Mouse (Mus musculus) forebrain, embryonic 11.5 days (tissue): ENCODE measurements around the gene 1700061G19Rik. TPM values are rescaled to one million over a fixed set of nuclear protein-coding genes. Genes with fewer than 3 reads are reported as not detected.
"Not testable (repeated sequence)": the region's sequence is repeated elsewhere in the genome, so short reads cannot be mapped to it uniquely, and the experiment has no call there.

Experiments used
- ATAC-seq: fragments of 200-750 bp; cut with Nextera tagmentation; replicated peaks from 2 replicates; pipeline ENCODE4 v1.8.0; 2017; ENCODE audit warnings: moderate TSS enrichment; ENCODE audit not compliant: low FRiP score
- DNase-seq: peaks from one replicate; pipeline ENCODE4 v3.0.0-alpha.2; 2017; ENCODE audit warnings: low spot score
- H3K27ac ChIP-seq: fragments of 300-500 bp; sonication (generic); 2 replicates; pipeline ENCODE4 v1.5.1; 2014; ENCODE audit warnings: low read depth, low read length
- H3K27me3 ChIP-seq: fragments of 300-500 bp; sonication (generic); 2 replicates; pipeline ENCODE4 v1.6.1; 2014; ENCODE audit warnings: mild to moderate bottlenecking, low read length, mixed read lengths; ENCODE audit not compliant: control insufficient read depth, insufficient read depth
- H3K36me3 ChIP-seq: fragments of 300-500 bp; sonication (generic); 2 replicates; pipeline ENCODE4 v1.6.1; 2014; ENCODE audit warnings: mild to moderate bottlenecking, low read length, moderate library complexity, mixed read lengths; ENCODE audit not compliant: control insufficient read depth, insufficient read depth
- H3K4me1 ChIP-seq: fragments of 300-500 bp; sonication (generic); replicated peaks from 2 replicates; pipeline ENCODE4 v1.6.1; 2014; ENCODE audit warnings: low read length, mixed read lengths; ENCODE audit not compliant: control insufficient read depth, insufficient read depth
- H3K4me2 ChIP-seq: fragments of 300-500 bp; sonication (generic); 2 replicates; pipeline ENCODE4 v1.6.1; 2014; ENCODE audit warnings: low read depth, mild to moderate bottlenecking, low read length, moderate library complexity, mixed read lengths; ENCODE audit not compliant: severe bottlenecking
- H3K4me3 ChIP-seq: fragments of 300-500 bp; sonication (generic); 2 replicates; pipeline ENCODE4 v1.5.1; 2014; ENCODE audit warnings: low read depth, low read length
- H3K9ac ChIP-seq: fragments of 300-500 bp; sonication (generic); 2 replicates; pipeline ENCODE4 v1.6.1; 2014; ENCODE audit warnings: low read length
- H3K9me3 ChIP-seq: fragments of 300-500 bp; sonication (generic); 2 replicates; pipeline ENCODE4 v1.6.1; 2016; ENCODE audit warnings: low read length, mixed read lengths; ENCODE audit not compliant: control insufficient read depth
- WGBS: fragments of 180-500 bp; shearing (Covaris S2); extraction: QIAGEN DNeasy Blood & Tissue Kit; methylation state at CpG from one replicate; pipeline ENCODE4 v1.1.7; 2014; 5-methylcytosine and 5-hydroxymethylcytosine counted together
- polyA plus RNA-seq: library from polyadenylated mRNA; unstranded; fragments of >200 nt; fragmentation: Nextera tagmentation; extraction: Ambion mirVana; gene quantifications from 2 replicates; pipeline ENCODE4 v1.2.1, GENCODE M21; 2014

The 1700061G19Rik gene
- polyA plus RNA-seq, 1 experiment from 2014 or later = 0.53 TPM

GRCm38 (mm10) chr17:56897630-56898195 lies 22.4 kb downstream of the 1700061G19Rik start:
- 87% methylated on average over 7 of the region's 7 CpGs for WGBS
- no peaks in the 10 kb centered on the region for H3K27me3 ChIP-seq
- H3K27ac ChIP-seq = no peak overlapping the region
- ATAC-seq (peak; percentile 66), DNase-seq (peak; percentile 85)
- no peak overlapping the region for H3K4me2 ChIP-seq
- peaks cover 26% of the 10 kb centered on the region for H3K36me3 ChIP-seq
- H3K4me3 ChIP-seq = no peak overlapping the region
- 0 out of 2 replicates have a peak, but pooled peaks cover 4% of the 10 kb centered on the region for H3K4me1 ChIP-seq
- no peaks in the 10 kb centered on the region for H3K9me3 ChIP-seq
- no peak overlapping the region for H3K9ac ChIP-seq

- no peak for DNase-seq
- 84% methylated on average over 5 of the region's 5 CpGs for WGBS
- no peak for ATAC-seq
- Histone ChIP-seq H3K27ac (no peak overlapping the region), H3K9ac (no peak overlapping the region), H3K4me2 (no peak overlapping the region), H3K4me1 (no peaks in the 10 kb centered on the region), H3K9me3 (no peaks in the 10 kb centered on the region), H3K4me3 (no peak overlapping the region), H3K36me3 (peaks cover 29% of the 10 kb centered on the region), H3K27me3 (no peaks in the 10 kb centered on the region)
These were observed 27.4 kb downstream of the 1700061G19Rik start for GRCm38 (mm10) chr17:56902698-56903097.

GRCm38 (mm10) chr17:56906166-56906565 lies 30.9 kb downstream of the 1700061G19Rik start:
- H3K4me3 ChIP-seq = no peak overlapping the region
- ATAC-seq (no peak), DNase-seq (no peak)
- peaks cover 29% of the 10 kb centered on the region for H3K36me3 ChIP-seq
- H3K9me3 ChIP-seq = no peaks in the 10 kb centered on the region
- 95% methylated on average over 3 of the region's 3 CpGs for WGBS
- H3K4me1 ChIP-seq = no peaks in the 10 kb centered on the region
- no peak overlapping the region for H3K4me2 ChIP-seq
- no peak overlapping the region for H3K9ac ChIP-seq
- no peak overlapping the region for H3K27ac ChIP-seq
- no peaks in the 10 kb centered on the region for H3K27me3 ChIP-seq

GRCm38 (mm10) chr17:56907096-56907495 lies 31.8 kb downstream of the 1700061G19Rik start:
- Histone ChIP-seq H3K4me1 (no peaks in the 10 kb centered on the region), H3K27ac (no peak overlapping the region), H3K27me3 (no peaks in the 10 kb centered on the region), H3K9me3 (no peaks in the 10 kb centered on the region), H3K4me2 (no peak overlapping the region), H3K4me3 (no peak overlapping the region), H3K36me3 (peaks cover 20% of the 10 kb centered on the region), H3K9ac (no peak overlapping the region)
- WGBS = 96% methylated on average over 5 of the region's 5 CpGs
- ATAC-seq (no peak), DNase-seq (no peak)

- Histone ChIP-seq H3K9ac (no peak overlapping the region), H3K4me2 (no peak overlapping the region), H3K9me3 (no peaks in the 10 kb centered on the region), H3K27me3 (no peaks in the 10 kb centered on the region), H3K4me3 (no peak overlapping the region), H3K36me3 (peaks cover 18% of the 10 kb centered on the region; the same call in 1 of the 2 replicates), H3K27ac (no peak overlapping the region), H3K4me1 (no peaks in the 10 kb centered on the region)
- no peak for ATAC-seq
- 91% methylated on average over 9 of the region's 9 CpGs for WGBS
- no peak for DNase-seq
These were observed 32.6 kb downstream of the 1700061G19Rik start for GRCm38 (mm10) chr17:56907887-56908286.

- H3K36me3 ChIP-seq = peaks cover 14% of the 10 kb centered on the region; the same call in 1 of the 2 replicates
- not testable (repeated sequence) for H3K4me3 ChIP-seq, H3K9me3 ChIP-seq, H3K27me3 ChIP-seq, H3K9ac ChIP-seq, DNase-seq, H3K27ac ChIP-seq, H3K4me2 ChIP-seq, ATAC-seq, H3K4me1 ChIP-seq
- 86% methylated on average over 2 of the region's 2 CpGs for WGBS
These were observed 34.5 kb downstream of the 1700061G19Rik start for GRCm38 (mm10) chr17:56909764-56910163.

- Histone ChIP-seq H3K27me3 (no peaks in the 10 kb centered on the region), H3K27ac (no peak overlapping the region), H3K36me3 (peaks cover 10% of the 10 kb centered on the region; the same call in 1 of the 2 replicates), H3K4me2 (no peak overlapping the region), H3K9ac (no peak overlapping the region), H3K4me1 (0 out of 2 replicates have a peak, but pooled peaks cover 2% of the 10 kb centered on the region), H3K9me3 (no peaks in the 10 kb centered on the region), H3K4me3 (no peak overlapping the region)
- DNase-seq (no peak), ATAC-seq (no peak)
- 92% methylated on average over 3 of the region's 3 CpGs for WGBS
These were observed 37.7 kb downstream of the 1700061G19Rik start for GRCm38 (mm10) chr17:56913023-56913422.

GRCm38 (mm10) chr17:56913444-56913843 lies 38.2 kb downstream of the 1700061G19Rik start:
- ATAC-seq (no peak), DNase-seq (no peak)
- Histone ChIP-seq H3K4me3 (no peak overlapping the region), H3K4me1 (0 out of 2 replicates have a peak, but pooled peaks cover 2% of the 10 kb centered on the region), H3K27me3 (no peaks in the 10 kb centered on the region), H3K9ac (no peak overlapping the region), H3K36me3 (peaks cover 10% of the 10 kb centered on the region; the same call in 1 of the 2 replicates), H3K4me2 (no peak overlapping the region), H3K27ac (no peak overlapping the region), H3K9me3 (no peaks in the 10 kb centered on the region)

- peaks cover 6% of the 10 kb centered on the region; the same call in 1 of the 2 replicates for H3K36me3 ChIP-seq
- H3K4me3 ChIP-seq = no peak overlapping the region
- H3K9ac ChIP-seq = no peak overlapping the region
- 0 out of 2 replicates have a peak, but pooled peaks cover 2% of the 10 kb centered on the region for H3K4me1 ChIP-seq
- no peak for DNase-seq
- H3K9me3 ChIP-seq = no peaks in the 10 kb centered on the region
- no peak overlapping the region for H3K4me2 ChIP-seq
- H3K27me3 ChIP-seq = no peaks in the 10 kb centered on the region
- 96% methylated on average over 2 of the region's 2 CpGs for WGBS
- ATAC-seq = no peak
- H3K27ac ChIP-seq = no peak overlapping the region
These were observed 41.9 kb downstream of the 1700061G19Rik start for GRCm38 (mm10) chr17:56917166-56917565.
